8 mouse cellular contexts compared by ENCODE assay signal in genomic region chr3:122729601-122729959, GRCm38 (mm10). TPM values are rescaled to one million over a fixed set of nuclear protein-coding genes. Genes with fewer than 3 reads are reported as not detected.
DNase-seq lines count a peak whose midpoint lies in the region; ATAC-seq and TF ChIP-seq lines count a peak whose summit lies in the region.

No protein-coding gene starts in this region.

- peak overlapping the region; percentile 89 for H3K27ac ChIP-seq in forebrain, embryonic 12.5 days
- H3K27ac ChIP-seq in spleen, adult 2 months (ENCODE audit: insufficient read depth, low read length): peak overlapping the region; percentile 28; the same call in 1 of the 2 replicates

- no peak for TF ChIP-seq POLR2A in spleen, adult 2 months (IDR thresholded peaks at IDR 0.05; ENCODE audit: low read depth, low read length)

- intact Hi-C loops in heart, postnatal 25 days (cut with DNase I): loop anchor here (1.0 to 10.0 kb wide), 2 partner anchors 82 to 225 kb away; no protein-coding TSS in a partner anchor
- intact Hi-C loops in left cerebral cortex, postnatal 4 days (cut with DNase I): no loop called here

- H3K4me2 ChIP-seq in forebrain, embryonic 12.5 days: peak overlapping the region; percentile 86

- no peaks in the 10 kb centered on the region for H3K36me3 ChIP-seq in forebrain, embryonic 12.5 days (replicated peaks)
- no peaks in the 10 kb centered on the region for H3K36me3 ChIP-seq in spleen, adult 2 months (ENCODE audit: control insufficient read depth, insufficient read depth, low read length)

- H3K9ac ChIP-seq in forebrain, embryonic 12.5 days: peak overlapping the region; percentile 81

- no peaks in the 10 kb centered on the region for H3K9me3 ChIP-seq in forebrain, embryonic 12.5 days

- peak overlapping the region; percentile 75 for H3K4me3 ChIP-seq in forebrain, embryonic 12.5 days (replicated peaks)
- peak overlapping the region; percentile 76 for H3K4me3 ChIP-seq in spleen, adult 2 months (ENCODE audit: extremely low read depth, insufficient read depth, insufficient read length)

- under 1% methylated on average over 22 of the region's 22 CpGs for WGBS in forebrain, embryonic 12.5 days
- under 1% methylated on average over 22 of the region's 22 CpGs for WGBS in spleen, adult 2 months

- peak; percentile 22 for DNase-seq in right cerebral cortex, postnatal 25 days
- no peak for DNase-seq in right cerebral cortex, postnatal 36 days (ENCODE audit: low spot score in 2 of 2)
- peak; percentile 40 for DNase-seq in heart, postnatal 25 days (ENCODE audit: low spot score)
- peak; percentile 58 for DNase-seq in left cerebral cortex, postnatal 4 days
- DNase-seq in spleen, adult 2 months (ENCODE audit: low read depth in 1 of 2, low spot score in 2 of 2): peak in 1 of 2 experiments; percentile 9

- peak; percentile 73 for ATAC-seq in forebrain, embryonic 12.5 days (ENCODE audit: low FRiP score)
- peak; percentile 28 for ATAC-seq in megakaryocyte, adult 5-6 weeks (ENCODE audit: poor library complexity, severe bottlenecking)
- no peak for ATAC-seq in erythroid progenitor cell, adult 5-6 weeks (replicated peaks; ENCODE audit: low FRiP score, poor library complexity, severe bottlenecking)

- H3K27me3 ChIP-seq in forebrain, embryonic 12.5 days: no peaks in the 10 kb centered on the region
- peaks cover 14% of the 10 kb centered on the region for H3K27me3 ChIP-seq in spleen, adult 2 months (ENCODE audit: control insufficient read depth, insufficient read depth, low read length)

- no peak for TF ChIP-seq CTCF in spleen, adult 2 months (IDR thresholded peaks at IDR 0.05; ENCODE audit: extremely low read depth, insufficient read depth, insufficient read length, insufficient replicate concordance)

- H3K4me1 ChIP-seq in forebrain, embryonic 12.5 days: peaks cover 12% of the 10 kb centered on the region
- peaks cover 8% of the 10 kb centered on the region; the same call in 1 of the 2 replicates for H3K4me1 ChIP-seq in spleen, adult 2 months (ENCODE audit: control insufficient read depth, insufficient read depth, insufficient read length)

RNA-seq across cellular contexts. Expression of gene Pde5a, which starts 0.8 kb away (rescaled TPM):
- polyA plus RNA-seq in forebrain, embryonic 12.5 days (2016; fragmentation: Nextera tagmentation; extraction: Ambion mirVana): 4.3 and 4.4 TPM in 2 replicates
- 1 to 10 TPM; 5.0 to 6.2 TPM for total RNA-seq in heart, postnatal 25 days (2021)
- 10 to 100 TPM; 13.1 to 13.7 TPM for total RNA-seq in left cerebral cortex, postnatal 4 days (2021)
- total RNA-seq in megakaryocyte, adult 5-6 weeks (2015): 3.4 and 4.7 TPM in 2 replicates
- total RNA-seq in megakaryocyte, adult 5-6 weeks (2017): 2.8 and 7.8 TPM in 2 replicates
- 1.3 and 1.4 TPM in 2 replicates for polyA plus RNA-seq in spleen, adult 2 months (2012; rRNA removed)
- total RNA-seq in erythroid progenitor cell, adult 5-6 weeks (2015; ENCODE audit: low replicate concordance): 0.36 and 1.3 TPM in 2 replicates
- 0.39 TPM in 1 of 2 replicates, not detected in the other for total RNA-seq in erythroid progenitor cell, adult 5-6 weeks (2017; ENCODE audit: low replicate concordance)

Comparison
In these comparisons a context has a peak if more than half of its experiments do, and no peak if none do; other contexts are left out.
1. DNase-seq: peak in right cerebral cortex, postnatal 25 days (single experiment), heart, postnatal 25 days (single experiment) and left cerebral cortex, postnatal 4 days (single experiment); none in right cerebral cortex, postnatal 36 days (0 of 2).